Mouse (Mus musculus) C2C12 (cell line): ENCODE measurements around the gene Cib4.

ENCODE experiments used
- CTCF ChIP-seq: IDR thresholded peaks from one replicate; pipeline ENCODE4 v1.5.1; 2011; ENCODE audit not compliant: control insufficient read depth, insufficient read depth, insufficient read length
- FOSL1 ChIP-seq: IDR thresholded peaks from one replicate; pipeline ENCODE4 v1.8.0; 2011; ENCODE audit warnings: mild to moderate bottlenecking, low read length; ENCODE audit not compliant: poor library complexity, insufficient read depth, severe bottlenecking
- MAX ChIP-seq: IDR thresholded peaks from one replicate; pipeline ENCODE4 v1.6.1; 2011; ENCODE audit warnings: mild to moderate bottlenecking, control low read depth
- MYOD1 ChIP-seq: IDR thresholded peaks from one replicate; pipeline ENCODE4 v1.6.1; 2011; ENCODE audit warnings: low read depth; ENCODE audit not compliant: control insufficient read depth, insufficient read length
- USF1 ChIP-seq: IDR thresholded peaks from one replicate; pipeline ENCODE4 v1.6.1; 2011; ENCODE audit warnings: low read depth, mild to moderate bottlenecking, control low read depth, moderate library complexity

DNA sequence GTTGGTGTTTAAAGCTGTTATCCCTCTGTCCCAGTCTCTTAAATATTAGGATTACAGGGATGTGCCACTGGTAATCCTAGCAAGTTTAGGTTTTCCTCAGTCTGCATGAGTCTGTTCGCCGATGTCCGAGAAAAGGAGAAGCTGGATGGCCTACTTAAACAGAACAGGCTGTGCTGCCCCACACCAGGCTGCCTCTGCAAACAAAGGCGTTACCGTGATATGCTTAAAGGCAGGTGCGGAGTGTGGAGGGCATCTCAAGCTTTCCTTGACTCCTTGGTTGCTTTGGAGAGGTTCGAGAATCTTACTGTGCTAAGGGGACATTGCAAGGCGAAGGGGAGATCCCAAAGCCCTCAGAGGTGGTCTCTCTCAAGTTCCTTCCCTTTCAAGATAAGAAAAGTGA, 48.8 kb downstream of the Cib4 start:
- TF ChIP-seq CTCF (no peak), FOSL1 (no peak), MAX (no peak), USF1 (no peak), MYOD1 (no peak)
